Comparison of ENCODE assay signal across 13 mouse cellular contexts in genomic region chr11:77947860-77948259, GRCm38 (mm10). TPM values are rescaled to one million over a fixed set of nuclear protein-coding genes. Genes with fewer than 3 reads are reported as not detected.
A peak's percentile ranks its signal among the peaks of the same experiment; 100 is the strongest.
DNase-seq lines count a peak whose midpoint lies in the region; ATAC-seq lines count a peak whose summit lies in the region.
"Had no signal": no experiment of that assay in that cellular context is flagged by ENCODE, and none has a peak within 500 bp of the region (broad histone marks: within the 10 kb centered on the region; RNA-seq: fewer than 3 reads in every experiment).

No protein-coding gene starts in this region.

- H3K9me3 ChIP-seq in forebrain, embryonic 13.5 days (replicated peaks): no peaks in the 10 kb centered on the region
- no peaks in the 10 kb centered on the region for H3K9me3 ChIP-seq in limb, embryonic 11.5 days (ENCODE audit: control insufficient read depth, low read length)
- no peaks in the 10 kb centered on the region for H3K9me3 ChIP-seq in neural tube, embryonic 15.5 days (replicated peaks)

- H3K9ac ChIP-seq in forebrain, embryonic 13.5 days: peak overlapping the region; percentile 58
- no peak overlapping the region for H3K9ac ChIP-seq in limb, embryonic 11.5 days (ENCODE audit: low read length)
- H3K9ac ChIP-seq in neural tube, embryonic 15.5 days (replicated peaks): 0 out of 2 replicates have a peak overlapping the region, but pooled peaks have one; percentile 30

- peaks cover 70% of the 10 kb centered on the region for H3K4me1 ChIP-seq in forebrain, embryonic 13.5 days
- H3K4me1 ChIP-seq in limb, embryonic 11.5 days (ENCODE audit: control insufficient read depth, insufficient read depth, low read length): peaks cover 12% of the 10 kb centered on the region
- peaks cover 34% of the 10 kb centered on the region for H3K4me1 ChIP-seq in neural tube, embryonic 15.5 days

- ATAC-seq in forebrain, embryonic 13.5 days: peak; percentile 84
- ATAC-seq in limb, embryonic 11.5 days (ENCODE audit: insufficient number of reproducible peaks, low FRiP score, low TSS enrichment, low read depth): no peak
- peak; percentile 53 for ATAC-seq in neural tube, embryonic 15.5 days (ENCODE audit: low FRiP score)

- 0% methylated on average over 9 of the region's 9 CpGs for WGBS in forebrain, embryonic 13.5 days
- 5% methylated on average over 9 of the region's 9 CpGs for WGBS in limb, embryonic 11.5 days
- 8% methylated on average over 9 of the region's 9 CpGs for WGBS in neural tube, embryonic 15.5 days

- H3K36me3 ChIP-seq in forebrain, embryonic 13.5 days (ENCODE audit: poor library complexity, severe bottlenecking): peaks cover 4% of the 10 kb centered on the region; the same call in 1 of the 2 replicates
- H3K36me3 ChIP-seq in limb, embryonic 11.5 days (ENCODE audit: control insufficient read depth, insufficient read depth, low read length): no peaks in the 10 kb centered on the region
- no peaks in the 10 kb centered on the region for H3K36me3 ChIP-seq in neural tube, embryonic 15.5 days

- intact Hi-C loops in heart, postnatal 25 days (cut with DNase I): no loop called here

- peak overlapping the region; percentile 51 for H3K4me2 ChIP-seq in forebrain, embryonic 13.5 days
- H3K4me2 ChIP-seq in limb, embryonic 11.5 days (ENCODE audit: low read depth, severe bottlenecking): no peak overlapping the region
- peak overlapping the region; percentile 32 for H3K4me2 ChIP-seq in neural tube, embryonic 15.5 days
- H3K4me2 ChIP-seq: liver, embryonic 11.5 days had no signal

- peak; percentile 71 for DNase-seq in embryo, embryonic 11 days
- peak; percentile 46 for DNase-seq in limb, embryonic 11.5 days (ENCODE audit: low spot score)
- no peak for DNase-seq in heart, postnatal 25 days (ENCODE audit: low spot score)
- no peak for DNase-seq in cerebellum, postnatal 10 days
- DNase-seq in adrenal gland, adult 8-10 months: no peak
- DNase-seq: cerebellum, postnatal 36 days; gastrocnemius, postnatal 36 days; heart, postnatal 10 days; kidney, postnatal 4 days had no signal

- H3K4me3 ChIP-seq in forebrain, embryonic 13.5 days: peak overlapping the region; percentile 9; the same call in 1 of the 2 replicates
- no peak overlapping the region for H3K4me3 ChIP-seq in limb, embryonic 11.5 days (ENCODE audit: low read depth, low read length)
- H3K4me3 ChIP-seq in neural tube, embryonic 15.5 days (replicated peaks): no peak overlapping the region

- peaks cover 46% of the 10 kb centered on the region for H3K27me3 ChIP-seq in forebrain, embryonic 13.5 days
- peaks cover 61% of the 10 kb centered on the region for H3K27me3 ChIP-seq in limb, embryonic 11.5 days (ENCODE audit: control insufficient read depth, insufficient read depth, low read length)
- H3K27me3 ChIP-seq in neural tube, embryonic 15.5 days (replicated peaks): peaks cover 19% of the 10 kb centered on the region

- H3K27ac ChIP-seq in forebrain, embryonic 13.5 days: peak overlapping the region; percentile 82
- H3K27ac ChIP-seq in limb, embryonic 11.5 days (replicated peaks; ENCODE audit: low read depth, low read length): 0 out of 2 replicates have a peak overlapping the region, but pooled peaks have one; percentile 45
- H3K27ac ChIP-seq in neural tube, embryonic 15.5 days (replicated peaks): peak overlapping the region; percentile 49

RNA-seq across cellular contexts. Expression of gene Sez6, which starts 17.3 kb away (rescaled TPM):
- 141 and 165 TPM in 2 replicates for polyA plus RNA-seq in forebrain, embryonic 13.5 days (2015; fragmentation: Nextera tagmentation; extraction: Ambion mirVana)
- polyA plus RNA-seq in limb, embryonic 11.5 days (2014; fragmentation: Nextera tagmentation; extraction: Ambion mirVana): 0.10 and 0.23 TPM in 2 replicates
- 101 and 123 TPM in 2 replicates for polyA plus RNA-seq in neural tube, embryonic 15.5 days (2015; fragmentation: Nextera tagmentation; extraction: Ambion mirVana)
- total RNA-seq in heart, postnatal 25 days (2021): under 1 TPM; 0.21 to 0.22 TPM
- total RNA-seq in adrenal gland, adult 8-10 months (2022): 1 to 10 TPM; 3.1 to 6.8 (median 4.0) TPM
- total RNA-seq: megakaryocyte progenitor cell, adult 5-6 weeks had no signal

RNA-seq across cellular contexts. Expression of gene Phf12, which starts 34.7 kb away (rescaled TPM):
- polyA plus RNA-seq in forebrain, embryonic 13.5 days (2015; fragmentation: Nextera tagmentation; extraction: Ambion mirVana): 20.7 and 24.5 TPM in 2 replicates
- 19.6 and 21.1 TPM in 2 replicates for polyA plus RNA-seq in limb, embryonic 11.5 days (2014; fragmentation: Nextera tagmentation; extraction: Ambion mirVana)
- polyA plus RNA-seq in neural tube, embryonic 15.5 days (2015; fragmentation: Nextera tagmentation; extraction: Ambion mirVana): 14.6 and 16.9 TPM in 2 replicates
- 10 to 100 TPM; 23.7 to 28.6 TPM for total RNA-seq in heart, postnatal 25 days (2021)
- total RNA-seq in adrenal gland, adult 8-10 months (2022): 10 to 100 TPM; 50.6 to 78.2 (median 63.1) TPM

RNA-seq across cellular contexts. Expression of gene Pipox, which starts 54.0 kb away (rescaled TPM):
- polyA plus RNA-seq in forebrain, embryonic 13.5 days (2015; fragmentation: Nextera tagmentation; extraction: Ambion mirVana): 12.7 and 15.1 TPM in 2 replicates
- 0.30 and 0.72 TPM in 2 replicates for polyA plus RNA-seq in limb, embryonic 11.5 days (2014; fragmentation: Nextera tagmentation; extraction: Ambion mirVana)
- polyA plus RNA-seq in neural tube, embryonic 15.5 days (2015; fragmentation: Nextera tagmentation; extraction: Ambion mirVana): 5.4 and 5.5 TPM in 2 replicates
- total RNA-seq in heart, postnatal 25 days (2021): 1 to 10 TPM in 1 of 2 experiments, under 1 TPM in 1; 0.52 to 1.3 TPM
- 1 to 10 TPM in 2 of 4 experiments, under 1 TPM in 2; 0.89 to 2.4 (median 1.5) TPM for total RNA-seq in adrenal gland, adult 8-10 months (2022)
- total RNA-seq: gastrocnemius, postnatal 36 days had no signal

Comparison
In these comparisons a context has a peak if more than half of its experiments do, and no peak if none do; other contexts are left out.
1. DNase-seq: peak in embryo, embryonic 11 days (single experiment) and limb, embryonic 11.5 days (single experiment); none in heart, postnatal 25 days (single experiment), cerebellum, postnatal 10 days (0 of 2) and adrenal gland, adult 8-10 months (single experiment).
2. RNA of gene Sez6, which starts 17.3 kb away (polyA plus RNA-seq): 141 to 165 TPM in forebrain, embryonic 13.5 days and 101 to 123 TPM in neural tube, embryonic 15.5 days; 0.10 to 0.23 TPM in limb, embryonic 11.5 days; every median in the first group is over 10 times any median in the second.
3. Peak in every context shown above with its lines, with median percentiles within 50 percentile points of each other: H3K27ac ChIP-seq.